Mouse (Mus musculus) liver, embryonic 16.5 days (tissue): ENCODE measurements around the gene Gm20458. TPM values are rescaled to one million over a fixed set of nuclear protein-coding genes. Genes with fewer than 3 reads are reported as not detected.

ENCODE experiments used
- ATAC-seq: fragments of 200-750 bp; cut with Nextera tagmentation; 2 replicates; pipeline ENCODE4 v1.8.0; 2017; ENCODE audit warnings: low read depth, mild to moderate bottlenecking, moderate number of reproducible peaks, moderate library complexity
- H3K27ac ChIP-seq: fragments of 300-500 bp; sonication (generic); 2 replicates; pipeline ENCODE4 v1.5.1; 2014; ENCODE audit warnings: mild to moderate bottlenecking, low read length
- H3K27me3 ChIP-seq: fragments of 300-500 bp; sonication (generic); 2 replicates; pipeline ENCODE4 v1.6.1; 2014; ENCODE audit warnings: low read depth, low read length, mixed read lengths; ENCODE audit not compliant: control insufficient read depth, insufficient read depth
- H3K36me3 ChIP-seq: fragments of 300-500 bp; sonication (generic); 2 replicates; pipeline ENCODE4 v1.6.1; 2014; ENCODE audit warnings: mild to moderate bottlenecking; ENCODE audit not compliant: control insufficient read depth, insufficient read depth
- H3K4me1 ChIP-seq: fragments of 300-500 bp; sonication (generic); 2 replicates; pipeline ENCODE4 v1.6.1; 2014; ENCODE audit warnings: low read depth, low read length, mixed read lengths; ENCODE audit not compliant: control insufficient read depth
- H3K4me2 ChIP-seq: fragments of 300-500 bp; sonication (generic); 2 replicates; pipeline ENCODE4 v1.6.1; 2014; ENCODE audit warnings: low read depth, low read length, mixed read lengths
- H3K4me3 ChIP-seq: fragments of 300-500 bp; sonication (generic); 2 replicates; pipeline ENCODE4 v1.5.1; 2014; ENCODE audit warnings: low read depth, mild to moderate bottlenecking, low read length
- H3K9ac ChIP-seq: fragments of 300-500 bp; sonication (generic); 2 replicates; pipeline ENCODE4 v1.6.1; 2014; ENCODE audit warnings: low read depth, low read length
- H3K9me3 ChIP-seq: fragments of 300-500 bp; sonication (generic); replicated peaks from 2 replicates; pipeline ENCODE4 v1.6.1; 2016; ENCODE audit warnings: low read length; ENCODE audit not compliant: control insufficient read depth
- WGBS: fragments of 180-500 bp; shearing (Covaris S2); extraction: QIAGEN DNeasy Blood & Tissue Kit; methylation state at CpG from one replicate; pipeline ENCODE4 v1.1.7; 2014; ENCODE audit not compliant: insufficient replicate concordance; 5-methylcytosine and 5-hydroxymethylcytosine counted together
- polyA plus RNA-seq: library from polyadenylated mRNA; unstranded; fragments of >200 nt; fragmentation: Nextera tagmentation; extraction: Ambion mirVana; gene quantifications from 2 replicates; pipeline ENCODE4 v1.2.1, GENCODE M21; 2015

The Gm20458 gene
- polyA plus RNA-seq, 1 experiment from 2014 or later, result 5.6 TPM

- H3K4me2 ChIP-seq, result peak within 1 kb of the TSS; percentile 93
- WGBS, result 4% methylated on average over 43 of the region's 43 CpGs
- peak; percentile 96 for ATAC-seq
- H3K9ac ChIP-seq, result peak within 1 kb of the TSS; percentile 75
- H3K27ac ChIP-seq, result peak within 1 kb of the TSS; percentile 59
- peaks cover 14% of the 10 kb centered on the region for H3K4me1 ChIP-seq
- H3K36me3 ChIP-seq, result peaks cover 9% of the 10 kb centered on the region
- no peaks in the 10 kb centered on the region for H3K27me3 ChIP-seq
- H3K9me3 ChIP-seq, result no peaks in the 10 kb centered on the region
- peak within 1 kb of the TSS; percentile 87 for H3K4me3 ChIP-seq
These were observed 36.3 kb downstream of the Gm20458 start, which contains the start of gene Pigt for GRCm38 (mm10) chr2:164496847-164497690. Gene Pigt, plus strand, starts transcription at chr2:164497520.

GRCm38 (mm10) chr2:164497691-164498268, 37.0 kb downstream of the Gm20458 start:
- Histone ChIP-seq H3K4me2 (peak overlapping the region; percentile 93), H3K27me3 (no peaks in the 10 kb centered on the region), H3K9ac (peak overlapping the region; percentile 75), H3K4me1 (peaks cover 14% of the 10 kb centered on the region), H3K4me3 (peak overlapping the region; percentile 87), H3K36me3 (peaks cover 15% of the 10 kb centered on the region), H3K27ac (peak overlapping the region; percentile 10; the same call in 1 of the 2 replicates), H3K9me3 (no peaks in the 10 kb centered on the region)
- peak; percentile 45 for ATAC-seq
- WGBS, result 4% methylated on average over 21 of the region's 21 CpGs

DNA sequence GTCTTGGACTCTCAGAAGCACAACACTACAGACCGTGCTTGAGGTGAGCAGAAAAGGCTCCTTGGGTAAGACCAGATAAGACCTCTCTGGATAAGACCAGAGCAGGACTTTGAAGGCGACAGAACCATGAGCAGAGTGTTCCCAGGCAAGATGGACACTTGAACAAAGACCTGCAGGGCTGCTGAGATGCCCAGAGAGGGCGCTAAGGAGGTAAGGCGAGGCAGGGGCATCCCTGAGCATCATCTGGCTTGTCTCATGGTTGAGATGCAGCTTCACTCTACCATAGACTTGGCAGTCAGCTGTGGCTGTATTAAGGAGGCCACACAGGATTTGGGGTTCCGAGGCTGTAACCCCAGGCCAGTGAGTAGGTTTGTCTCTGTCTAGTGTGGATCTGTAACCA, 38.5 kb downstream of the Gm20458 start:
- Histone ChIP-seq H3K4me3 (no peak overlapping the region), H3K4me2 (no peak overlapping the region), H3K9ac (no peak overlapping the region), H3K36me3 (peaks cover 29% of the 10 kb centered on the region), H3K4me1 (peaks cover 14% of the 10 kb centered on the region), H3K9me3 (0 out of 2 replicates have a peak, but pooled peaks cover 2% of the 10 kb centered on the region), H3K27me3 (no peaks in the 10 kb centered on the region), H3K27ac (no peak overlapping the region)
- 61% methylated on average over 5 of the region's 5 CpGs for whole genome bisulfite sequencing
- ATAC-seq, result no peak

DNA sequence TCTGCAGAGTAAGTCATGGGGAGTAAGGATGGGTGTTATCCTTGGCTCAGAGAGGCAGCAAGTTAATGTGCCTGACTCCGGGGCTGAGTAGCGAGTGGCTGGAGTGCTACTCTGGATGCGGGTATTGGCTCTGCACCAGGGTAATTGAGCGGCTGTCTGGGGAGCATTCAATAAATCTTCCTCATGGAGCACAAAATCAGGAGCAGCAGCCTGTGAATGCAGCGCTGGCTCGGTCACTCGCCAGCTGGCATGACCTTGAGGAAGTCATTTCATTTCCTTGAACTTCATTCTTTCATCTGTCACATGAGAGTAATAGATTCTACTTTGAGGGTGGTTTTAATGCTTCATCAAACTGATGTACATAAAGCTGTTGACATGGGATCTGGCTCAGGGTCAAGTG, 39.7 kb downstream of the Gm20458 start:
- Histone ChIP-seq H3K9ac (no peak overlapping the region), H3K4me1 (peaks cover 14% of the 10 kb centered on the region), H3K4me3 (no peak overlapping the region), H3K4me2 (no peak overlapping the region), H3K9me3 (peaks cover 4% of the 10 kb centered on the region; the same call in 1 of the 2 replicates), H3K27ac (no peak overlapping the region), H3K36me3 (peaks cover 38% of the 10 kb centered on the region), H3K27me3 (no peaks in the 10 kb centered on the region)
- ATAC-seq, result no peak
- WGBS, result 85% methylated on average over 7 of the region's 7 CpGs

GRCm38 (mm10) chr2:164504919-164505318, 44.2 kb downstream of the Gm20458 start:
- H3K9ac ChIP-seq, result no peak overlapping the region
- H3K4me2 ChIP-seq, result no peak overlapping the region
- H3K27me3 ChIP-seq, result no peaks in the 10 kb centered on the region
- no peak overlapping the region for H3K4me3 ChIP-seq
- peaks cover 4% of the 10 kb centered on the region; the same call in 1 of the 2 replicates for H3K9me3 ChIP-seq
- peaks cover 38% of the 10 kb centered on the region for H3K36me3 ChIP-seq
- H3K4me1 ChIP-seq, result no peaks in the 10 kb centered on the region
- no peak for ATAC-seq
- no peak overlapping the region for H3K27ac ChIP-seq
- 83% methylated on average over 3 of the region's 3 CpGs for WGBS

- Histone ChIP-seq H3K36me3 (peaks cover 33% of the 10 kb centered on the region), H3K4me3 (no peak overlapping the region), H3K27me3 (no peaks in the 10 kb centered on the region), H3K27ac (peak overlapping the region; percentile 33; the same call in 1 of the 2 replicates), H3K9ac (no peak overlapping the region), H3K9me3 (peaks cover 4% of the 10 kb centered on the region; the same call in 1 of the 2 replicates), H3K4me1 (no peaks in the 10 kb centered on the region), H3K4me2 (0 out of 2 replicates have a peak overlapping the region, but pooled peaks have one; percentile 19)
- peak; percentile 71 for ATAC-seq
- 58% methylated on average over 4 of the region's 4 CpGs for WGBS
These were observed 45.0 kb downstream of the Gm20458 start for GRCm38 (mm10) chr2:164505619-164506347.

DNA sequence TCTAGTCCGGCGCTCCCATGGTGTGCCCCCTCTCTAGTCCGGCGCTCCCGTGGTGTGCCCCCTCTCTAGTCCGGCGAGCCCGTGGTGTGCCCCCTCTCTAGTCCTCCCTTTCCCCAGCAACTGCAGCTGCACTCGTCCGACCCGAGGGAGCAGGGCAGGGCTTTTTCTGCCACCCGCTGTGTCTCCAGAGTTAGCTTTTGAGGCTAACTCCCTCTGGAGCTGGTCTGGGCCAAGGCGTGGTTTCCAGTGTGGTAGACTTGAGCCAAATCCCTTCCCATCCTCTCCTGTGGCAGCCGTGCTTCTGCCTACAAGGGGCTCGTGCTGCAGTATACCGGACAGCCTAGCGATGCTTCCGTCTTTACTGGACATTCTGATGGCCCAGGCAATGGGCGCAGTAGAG, 47.0 kb downstream of the Gm20458 start:
- H3K27me3 ChIP-seq, result no peaks in the 10 kb centered on the region
- peaks cover 4% of the 10 kb centered on the region; the same call in 1 of the 2 replicates for H3K9me3 ChIP-seq
- no peak overlapping the region for H3K27ac ChIP-seq
- H3K4me3 ChIP-seq, result no peak overlapping the region
- no peak overlapping the region for H3K4me2 ChIP-seq
- no peak overlapping the region for H3K9ac ChIP-seq
- H3K4me1 ChIP-seq, result no peaks in the 10 kb centered on the region; the same call in 1 of the 2 replicates
- H3K36me3 ChIP-seq, result peaks cover 23% of the 10 kb centered on the region
- no peak for ATAC-seq
- 86% methylated on average over 19 of the region's 19 CpGs for WGBS

GRCm38 (mm10) chr2:164510621-164511190, 49.9 kb downstream of the Gm20458 start:
- no peak overlapping the region for H3K4me2 ChIP-seq
- no peaks in the 10 kb centered on the region; the same call in 1 of the 2 replicates for H3K4me1 ChIP-seq
- no peak overlapping the region for H3K27ac ChIP-seq
- 33% methylated on average over 4 of the region's 5 CpGs for WGBS
- ATAC-seq, result no peak
- H3K36me3 ChIP-seq, result no peaks in the 10 kb centered on the region
- no peak overlapping the region for H3K9ac ChIP-seq
- H3K27me3 ChIP-seq, result no peaks in the 10 kb centered on the region
- no peaks in the 10 kb centered on the region for H3K9me3 ChIP-seq
- H3K4me3 ChIP-seq, result no peak overlapping the region
